Mouse (Mus musculus) erythroblast, adult 5-6 weeks (primary cell): ENCODE measurements around the gene Pank4. TPM values are rescaled to one million over a fixed set of nuclear protein-coding genes. Genes with fewer than 3 reads are reported as not detected.
A peak's percentile ranks its signal among the peaks of the same experiment; 100 is the strongest.

Experiments used
- ATAC-seq: replicated peaks from 2 replicates; pipeline ENCODE4 v1.8.0; 2016; ENCODE audit warnings: moderate number of reproducible peaks, mild to moderate bottlenecking, moderate TSS enrichment, inconsistent platforms; ENCODE audit not compliant: poor library complexity, low FRiP score, severe bottlenecking
- total RNA-seq, 2 experiments: library from RNA; stranded (forward) in 1 of 2; stranded (reverse) in 1 of 2; fragments of 150-400 nt in 1 of 2; fragments of 200-764, 138-1000 nt in 1 of 2; gene quantifications; 2 replicates each; pipeline versions ENCODE4 v1.2.3 to v1.2.4; 2015 to 2017; ENCODE audit warnings: low replicate concordance in 2 of 2

The Pank4 gene
- 11.7 and 19.6 TPM in 2 replicates for total RNA-seq (2015; ENCODE audit: low replicate concordance)
- total RNA-seq (2017; ENCODE audit: low replicate concordance), result 11.1 and 11.2 TPM in 2 replicates

GRCm38 (mm10) chr4:154963901-154964580 is at the start of gene Pank4:
Pank4 (plus strand) TSS chr4:154964123.
- ATAC-seq, result peak; percentile 89

DNA sequence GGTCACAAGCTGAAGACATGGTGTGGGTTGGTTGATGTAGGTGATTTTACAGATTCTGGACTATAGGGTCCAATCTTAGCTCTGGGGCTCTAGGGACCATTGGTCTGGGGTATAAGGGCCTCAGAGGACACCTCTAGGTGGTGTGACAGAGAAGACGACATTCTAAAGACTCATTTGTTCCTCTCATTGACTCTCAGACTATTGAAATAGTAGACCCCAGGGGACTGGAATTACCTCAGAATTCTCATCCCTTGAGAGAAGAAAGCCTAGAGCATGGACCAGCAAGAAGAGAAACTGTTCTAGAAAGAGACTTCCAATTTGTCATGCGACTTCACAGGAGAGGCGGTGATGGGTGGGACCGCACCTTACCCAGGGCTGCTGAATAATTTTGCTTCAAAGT is 49.7 kb upstream of the Pank4 start:
- ATAC-seq, result no peak

- ATAC-seq, result no peak
Observed at GRCm38 (mm10) chr4:154914707-154915106, 49.2 kb upstream of the Pank4 start.

GRCm38 (mm10) chr4:154915286-154915685 is 48.6 kb upstream of the Pank4 start:
- no peak for ATAC-seq

- no peak for ATAC-seq
Observed at GRCm38 (mm10) chr4:154916662-154917061, 47.3 kb upstream of the Pank4 start.

- no peak for ATAC-seq
Observed at GRCm38 (mm10) chr4:154922291-154922690, 41.6 kb upstream of the Pank4 start.

- no peak for ATAC-seq
Observed at GRCm38 (mm10) chr4:154922931-154923330, 41.0 kb upstream of the Pank4 start.

GRCm38 (mm10) chr4:154925413-154925812 is 38.5 kb upstream of the Pank4 start:
- 0 out of 2 replicates have a peak, but pooled peaks have one; percentile 10 for ATAC-seq

DNA sequence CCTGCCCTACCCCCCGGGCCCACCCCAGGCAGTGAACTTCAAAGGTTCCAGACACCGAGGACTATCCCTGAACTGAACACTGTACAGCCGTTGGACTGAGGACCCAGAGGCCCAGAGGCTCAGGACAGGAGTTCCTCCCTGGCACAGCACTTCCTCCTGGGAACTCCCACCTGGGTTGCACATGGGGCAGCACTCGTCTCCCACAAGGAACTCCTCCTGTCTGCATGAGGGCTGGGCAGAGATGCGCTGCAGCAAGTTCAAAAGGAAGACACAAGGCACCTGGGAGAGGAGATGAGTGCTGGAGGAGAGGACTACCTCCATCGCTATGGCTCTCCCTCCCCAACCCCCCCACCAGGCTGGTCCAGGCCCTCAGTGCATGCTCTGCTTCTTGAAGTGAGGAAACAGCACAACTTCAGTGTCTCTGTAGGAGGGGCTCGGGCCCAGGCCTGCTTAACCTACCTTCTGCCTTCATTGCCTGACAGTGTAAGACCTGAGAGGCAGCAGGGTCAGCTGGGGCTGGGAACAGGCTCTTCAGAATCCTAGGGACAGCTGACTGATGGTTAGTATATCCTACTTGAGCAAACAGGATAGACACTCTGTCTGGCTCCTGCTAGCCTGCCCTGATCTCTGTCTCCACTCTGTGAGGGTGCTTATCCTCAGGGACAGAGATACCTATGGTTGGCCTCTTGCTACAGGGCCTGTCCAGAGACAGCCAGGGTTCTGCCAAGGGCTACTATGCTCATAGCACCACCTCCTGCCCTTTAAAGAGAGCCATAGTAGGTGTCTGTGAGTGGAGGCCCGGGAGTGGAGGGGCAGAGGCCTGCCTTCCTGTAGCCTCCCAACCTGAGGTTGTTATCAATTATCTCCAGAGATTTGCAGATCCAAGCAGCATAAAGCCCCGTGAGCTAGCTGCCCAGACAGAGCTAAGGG is 36.7 kb upstream of the Pank4 start:
- ATAC-seq, result peak; percentile 20

DNA sequence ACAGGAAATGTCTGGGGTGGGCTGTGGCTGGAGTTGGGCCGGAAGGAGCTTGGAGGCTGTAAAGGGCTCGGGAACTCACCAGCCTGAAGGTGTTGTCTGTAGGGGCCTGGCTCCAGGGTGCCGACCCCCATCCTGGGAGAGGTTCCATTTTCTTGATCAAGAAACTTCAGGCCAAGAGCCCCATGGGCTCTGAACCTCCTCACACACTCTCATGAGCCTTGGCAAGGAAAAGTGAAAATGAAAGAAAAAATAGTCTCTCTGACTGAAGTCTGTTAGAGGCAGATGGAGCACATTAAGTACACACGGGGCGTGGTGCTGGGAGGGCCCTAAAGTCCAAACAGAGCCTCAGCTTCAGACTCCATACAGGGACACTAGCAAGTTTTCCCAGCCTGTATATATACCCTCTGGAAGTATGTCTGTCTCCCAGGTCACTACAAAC is 36.0 kb upstream of the Pank4 start:
- peak; percentile 67 for ATAC-seq

DNA sequence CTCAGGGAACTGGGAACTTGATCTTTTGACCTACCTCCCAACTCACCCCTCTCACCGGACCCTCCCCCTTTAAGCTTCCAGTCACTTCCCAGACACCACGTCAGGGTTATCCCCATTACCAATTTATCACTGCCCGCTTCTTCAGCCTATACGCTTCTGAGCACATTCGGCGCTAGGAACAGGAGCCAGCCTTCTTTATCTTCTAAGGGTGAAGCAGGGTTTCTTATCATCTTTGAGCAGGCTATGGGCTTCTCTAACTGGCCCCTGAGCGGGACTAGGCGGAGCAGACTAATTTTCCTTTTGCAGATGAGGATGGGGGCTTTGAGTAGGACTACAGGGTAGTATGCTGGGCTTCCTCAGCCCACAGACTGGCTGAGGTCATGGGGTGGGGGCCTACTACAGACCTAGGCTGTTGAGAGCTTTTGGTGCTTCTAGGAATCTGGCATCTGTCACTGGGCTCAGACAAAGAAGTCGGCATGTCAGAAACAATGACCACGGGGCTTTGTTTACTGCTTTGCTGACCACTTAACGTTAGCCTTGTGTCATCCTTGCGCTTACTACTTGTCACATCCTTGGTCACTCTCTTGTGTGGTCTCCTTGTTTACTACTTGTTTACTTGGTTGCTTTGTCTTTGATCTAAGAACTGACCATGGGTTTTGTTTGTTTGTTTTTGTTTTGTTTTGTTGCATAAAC is 35.4 kb upstream of the Pank4 start, which contains the start of gene Tnfrsf14:
Tnfrsf14 (minus strand) TSS at position 169 of the 693 bp plus-strand sequence.
- ATAC-seq, result peak; percentile 74

GRCm38 (mm10) chr4:154929088-154929660 is 34.7 kb upstream of the Pank4 start:
- ATAC-seq, result peak; percentile 75

DNA sequence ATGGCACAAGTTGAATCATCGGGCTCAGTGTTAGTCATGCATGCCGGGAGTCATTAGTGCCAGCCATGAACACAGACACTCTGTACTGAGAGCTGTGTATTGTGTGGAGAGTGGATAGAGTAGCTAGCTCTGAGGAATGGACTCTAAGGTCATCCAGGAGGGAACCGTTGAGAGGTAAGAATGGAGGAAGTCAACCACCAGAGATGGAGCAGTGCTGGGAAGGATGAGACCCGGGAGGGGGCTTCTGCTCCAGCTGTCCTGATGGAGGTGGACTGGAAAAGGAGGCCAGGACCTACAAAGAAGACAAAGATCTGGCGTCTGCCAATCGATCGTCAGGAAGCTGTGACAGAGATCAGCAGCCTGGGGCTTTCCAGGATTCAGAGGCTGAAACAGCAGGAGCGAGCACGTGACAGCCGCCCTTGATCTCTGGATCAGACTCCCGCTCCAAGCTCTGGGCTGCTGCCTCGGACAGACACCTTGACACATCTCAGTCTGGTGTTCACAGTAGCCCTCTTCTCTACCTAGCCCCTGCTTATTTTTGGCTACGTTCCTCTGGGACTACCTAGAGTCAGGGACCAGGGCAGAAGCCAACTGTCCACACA is 30.5 kb upstream of the Pank4 start:
- no peak for ATAC-seq

- ATAC-seq, result no peak
Observed at GRCm38 (mm10) chr4:154934800-154935199, 29.1 kb upstream of the Pank4 start.

DNA sequence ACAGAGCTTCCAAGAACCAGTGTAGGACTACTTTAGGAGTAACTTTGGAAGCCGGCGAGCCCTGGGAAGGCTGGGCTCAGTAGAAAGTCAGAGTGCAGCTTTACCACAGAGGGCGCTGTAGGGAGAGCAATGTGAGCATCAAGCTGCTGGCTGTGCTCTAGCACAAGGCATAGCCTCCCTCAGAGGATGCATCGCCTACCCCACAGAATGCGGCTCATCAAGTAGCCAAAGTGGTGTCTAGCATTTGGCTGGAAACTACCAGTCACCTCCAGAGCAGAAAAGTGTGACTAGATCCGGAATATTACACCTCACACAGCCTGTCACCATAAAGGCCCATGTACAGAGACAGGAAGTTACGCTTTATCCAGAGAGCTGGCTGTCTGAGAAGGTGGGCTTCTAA is 28.1 kb upstream of the Pank4 start:
- no peak; the same call in 1 of the 2 replicates for ATAC-seq

- no peak for ATAC-seq
Observed at GRCm38 (mm10) chr4:154936542-154937255, 27.2 kb upstream of the Pank4 start.

GRCm38 (mm10) chr4:154937746-154938145 is 26.2 kb upstream of the Pank4 start:
- ATAC-seq, result no peak

- ATAC-seq, result no peak
Observed at GRCm38 (mm10) chr4:154940156-154940555, 23.8 kb upstream of the Pank4 start.

GRCm38 (mm10) chr4:154941831-154942230 is 22.1 kb upstream of the Pank4 start:
- ATAC-seq, result no peak
